Mouse (Mus musculus): ENCODE measurements around the gene Amfr.

Amfr gene

DNA sequence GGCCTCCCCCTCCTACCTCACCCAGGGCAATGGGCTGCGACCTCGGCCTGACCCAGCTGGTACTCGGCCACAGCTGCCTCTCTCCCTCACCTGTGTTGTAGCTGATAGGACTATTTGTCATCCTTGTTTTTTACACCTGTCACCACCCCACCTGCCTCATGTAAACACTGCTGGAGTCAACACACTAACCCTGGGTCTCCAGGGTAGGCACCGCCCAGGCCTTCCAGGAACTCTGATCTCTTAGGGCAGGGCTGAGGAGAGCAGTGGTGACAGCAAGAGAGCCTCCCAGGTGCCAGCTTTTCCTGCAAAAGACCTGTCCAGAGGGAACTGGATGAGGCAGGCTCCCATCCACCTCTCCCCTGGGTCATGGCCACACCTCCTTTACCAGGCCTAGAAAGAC lies 83.4 kb downstream of the Amfr start:
- DNase-seq: no peak

- no peak for DNase-seq
Observed at GRCm38 (mm10) chr8:93925513-93925912, 87.1 kb downstream of the Amfr start.

GRCm38 (mm10) chr8:93923897-93924334 lies 88.7 kb downstream of the Amfr start:
- no peak for DNase-seq

Data from kidney, postnatal 10 days (tissue).